Mouse (Mus musculus) neural tube, embryonic 10.5 days (tissue): ENCODE results near the gene Klhdc8b.

Source experiments
- DNase-seq: peaks from one replicate; pipeline ENCODE4 v3.0.0-alpha.2; 2017; ENCODE audit warnings: low spot score; ENCODE audit errors: extremely low spot score

Gene Klhdc8b

GRCm38 (mm10) chr9:108461181-108461631 is at the start of gene Klhdc8b:
Klhdc8b (minus strand) TSS chr9:108461581.
- DNase-seq, result peak; percentile 21

- DNase-seq, result no peak
Observed at GRCm38 (mm10) chr9:108508776-108509175, 47.4 kb upstream of the Klhdc8b start.

- DNase-seq, result peak; percentile 93
Observed at GRCm38 (mm10) chr9:108507619-108508434, 46.4 kb upstream of the Klhdc8b start, which contains the start of gene Qars. Qars (plus strand) TSS chr9:108507706.

GRCm38 (mm10) chr9:108506901-108507300 is 45.5 kb upstream of the Klhdc8b start:
- DNase-seq, result no peak

- no peak for DNase-seq
Observed at GRCm38 (mm10) chr9:108499943-108500342, 38.6 kb upstream of the Klhdc8b start.

GRCm38 (mm10) chr9:108499231-108499630 is 37.9 kb upstream of the Klhdc8b start:
- no peak for DNase-seq

GRCm38 (mm10) chr9:108494905-108495304 is 33.5 kb upstream of the Klhdc8b start:
- no peak for DNase-seq

GRCm38 (mm10) chr9:108494146-108494825 is 32.9 kb upstream of the Klhdc8b start:
- DNase-seq, result no peak

GRCm38 (mm10) chr9:108493246-108493645 is 31.9 kb upstream of the Klhdc8b start:
- no peak for DNase-seq

- DNase-seq, result no peak
Observed at GRCm38 (mm10) chr9:108492043-108492750, 30.8 kb upstream of the Klhdc8b start.

GRCm38 (mm10) chr9:108491286-108491580 is 29.9 kb upstream of the Klhdc8b start:
- no peak for DNase-seq

GRCm38 (mm10) chr9:108490559-108491285 is 29.3 kb upstream of the Klhdc8b start, which contains the start of gene Usp19:
Usp19 (plus strand) TSS chr9:108490602.
- peak; percentile 95 for DNase-seq

GRCm38 (mm10) chr9:108489702-108490558 is 28.5 kb upstream of the Klhdc8b start:
- no peak for DNase-seq

GRCm38 (mm10) chr9:108489215-108489614 is 27.8 kb upstream of the Klhdc8b start:
- DNase-seq, result no peak

GRCm38 (mm10) chr9:108488403-108488802 is 27.0 kb upstream of the Klhdc8b start:
- DNase-seq, result no peak

- DNase-seq, result no peak
Observed at GRCm38 (mm10) chr9:108486973-108487530, 25.7 kb upstream of the Klhdc8b start.

GRCm38 (mm10) chr9:108485301-108485875 is 24.0 kb upstream of the Klhdc8b start:
- no peak for DNase-seq

- DNase-seq, result no peak
Observed at GRCm38 (mm10) chr9:108484021-108484420, 22.6 kb upstream of the Klhdc8b start.

- no peak for DNase-seq
Observed at GRCm38 (mm10) chr9:108483051-108483790, 21.8 kb upstream of the Klhdc8b start.
